ENCODE assay signal across 8 mouse cellular contexts in the genomic region with DNA sequence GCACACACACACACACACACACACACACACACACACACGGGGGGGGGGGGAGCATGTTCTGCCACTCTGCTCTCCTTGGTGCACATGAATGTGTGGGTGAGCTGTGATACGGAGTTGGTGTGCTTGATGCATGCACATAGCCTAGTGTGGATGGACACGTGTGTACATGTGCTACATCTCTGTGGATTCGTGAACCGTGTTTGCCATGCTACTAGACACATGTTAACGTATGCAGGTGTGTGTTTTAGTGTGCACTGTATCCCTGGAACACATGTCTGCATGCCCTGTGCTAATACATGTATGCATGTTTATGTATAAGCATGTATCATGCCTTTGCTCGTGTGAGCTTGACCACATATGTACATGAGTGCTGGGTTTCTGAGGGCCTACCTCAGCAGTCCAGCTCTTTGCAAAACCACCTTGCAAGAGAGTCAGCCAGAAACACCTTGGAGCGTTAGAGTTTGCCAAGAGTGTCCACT. TPM values are rescaled to one million over a fixed set of nuclear protein-coding genes. Genes with fewer than 3 reads are reported as not detected.
DNase-seq lines count a peak whose midpoint lies in the region; ATAC-seq lines count a peak whose summit lies in the region.

No protein-coding gene starts in this region.

- H3K27me3 ChIP-seq in intestine, embryonic 14.5 days (replicated peaks; ENCODE audit: control insufficient read depth, insufficient read depth, low read length): no peaks in the 10 kb centered on the region
- no peaks in the 10 kb centered on the region for H3K27me3 ChIP-seq in midbrain, embryonic 15.5 days (replicated peaks)

- H3K4me3 ChIP-seq in intestine, embryonic 14.5 days (ENCODE audit: low read depth, low read length): peak overlapping the region; percentile 89
- peak overlapping the region; percentile 98 for H3K4me3 ChIP-seq in midbrain, embryonic 15.5 days

- H3K36me3 ChIP-seq in intestine, embryonic 14.5 days (ENCODE audit: control insufficient read depth, insufficient read depth, low read length): peaks cover 28% of the 10 kb centered on the region
- H3K36me3 ChIP-seq in midbrain, embryonic 15.5 days (replicated peaks): peaks cover 20% of the 10 kb centered on the region

- no peak for ATAC-seq in intestine, embryonic 14.5 days (replicated peaks; ENCODE audit: low FRiP score, low TSS enrichment, low read depth)
- no peak for ATAC-seq in midbrain, embryonic 15.5 days (replicated peaks)

- 68% methylated on average over 8 of the region's 8 CpGs for WGBS in intestine, embryonic 14.5 days
- 62% methylated on average over 8 of the region's 8 CpGs for WGBS in midbrain, embryonic 15.5 days

- H3K4me2 ChIP-seq in intestine, embryonic 14.5 days (ENCODE audit: low read length): peak overlapping the region; percentile 94
- H3K4me2 ChIP-seq in midbrain, embryonic 15.5 days: peak overlapping the region; percentile 97

- H3K4me1 ChIP-seq in intestine, embryonic 14.5 days (replicated peaks; ENCODE audit: control insufficient read depth, insufficient read depth, low read length): peaks cover 33% of the 10 kb centered on the region
- peaks cover 43% of the 10 kb centered on the region for H3K4me1 ChIP-seq in midbrain, embryonic 15.5 days

- H3K27ac ChIP-seq in intestine, embryonic 14.5 days (ENCODE audit: low read depth): no peak overlapping the region
- no peak overlapping the region for H3K27ac ChIP-seq in midbrain, embryonic 15.5 days

- H3K9ac ChIP-seq in intestine, embryonic 14.5 days (ENCODE audit: low read length): no peak overlapping the region
- H3K9ac ChIP-seq in midbrain, embryonic 15.5 days: peak overlapping the region; percentile 98

- no peaks in the 10 kb centered on the region for H3K9me3 ChIP-seq in intestine, embryonic 14.5 days (ENCODE audit: control insufficient read depth, low read length)
- no peaks in the 10 kb centered on the region for H3K9me3 ChIP-seq in midbrain, embryonic 15.5 days

- DNase-seq in gastrocnemius, postnatal 4 days (ENCODE audit: low spot score in 2 of 2): peak; percentile 6 to 12
- no peak for DNase-seq in gastrocnemius, adult 18-20 months (ENCODE audit: low spot score)
- DNase-seq in urinary bladder, postnatal 4 days (ENCODE audit: low spot score in 2 of 2): peak; percentile 13 to 28
- DNase-seq in urinary bladder, postnatal 10 days (ENCODE audit: low spot score): no peak
- no peak for DNase-seq in intestine, embryonic 14.5 days (ENCODE audit: low spot score)
- no peak for DNase-seq in spleen, adult 12 weeks (ENCODE audit: low spot score)
- no peak for DNase-seq in frontal cortex, postnatal 36 days (ENCODE audit: low spot score in 2 of 2)

RNA-seq across cellular contexts. Expression of a gene that starts 1.6 kb away (rescaled TPM):
- total RNA-seq in gastrocnemius, postnatal 4 days (2021): 10 to 100 TPM; 30.1 to 31.6 TPM
- total RNA-seq in gastrocnemius, adult 18-20 months (2021): 1 to 10 TPM; 6.6 to 7.3 TPM
- 16.2 and 16.6 TPM in 2 replicates for polyA plus RNA-seq in intestine, embryonic 14.5 days (2014; fragmentation: Nextera tagmentation; extraction: Ambion mirVana)
- 88.3 and 89.8 TPM in 2 replicates for polyA plus RNA-seq in midbrain, embryonic 15.5 days (2015; fragmentation: Nextera tagmentation; extraction: Ambion mirVana)

RNA-seq across cellular contexts. Expression of a gene that starts 1.7 kb away (rescaled TPM):
- 10 to 100 TPM; 27.4 to 30.1 TPM for total RNA-seq in gastrocnemius, postnatal 4 days (2021)
- 10 to 100 TPM; 11.2 to 13.2 TPM for total RNA-seq in gastrocnemius, adult 18-20 months (2021)
- 55.6 and 55.9 TPM in 2 replicates for polyA plus RNA-seq in intestine, embryonic 14.5 days (2014; fragmentation: Nextera tagmentation; extraction: Ambion mirVana)
- 60.1 and 66.6 TPM in 2 replicates for polyA plus RNA-seq in midbrain, embryonic 15.5 days (2015; fragmentation: Nextera tagmentation; extraction: Ambion mirVana)

RNA-seq across cellular contexts. Expression of a gene that starts 23.9 kb away (rescaled TPM):
- total RNA-seq in gastrocnemius, postnatal 4 days (2021): 10 to 100 TPM; 22.0 to 25.2 TPM
- total RNA-seq in gastrocnemius, adult 18-20 months (2021): 10 to 100 TPM; 13.9 to 14.0 TPM
- 69.3 and 76.4 TPM in 2 replicates for polyA plus RNA-seq in intestine, embryonic 14.5 days (2014; fragmentation: Nextera tagmentation; extraction: Ambion mirVana)
- polyA plus RNA-seq in midbrain, embryonic 15.5 days (2015; fragmentation: Nextera tagmentation; extraction: Ambion mirVana): 80.6 and 83.6 TPM in 2 replicates

RNA-seq across cellular contexts. Expression of a gene that starts 24.0 kb away (rescaled TPM):
- 10 to 100 TPM; 14.0 to 17.6 TPM for total RNA-seq in gastrocnemius, postnatal 4 days (2021)
- 10 to 100 TPM; 13.0 to 16.2 TPM for total RNA-seq in gastrocnemius, adult 18-20 months (2021)
- 20.5 and 21.4 TPM in 2 replicates for polyA plus RNA-seq in intestine, embryonic 14.5 days (2014; fragmentation: Nextera tagmentation; extraction: Ambion mirVana)
- polyA plus RNA-seq in midbrain, embryonic 15.5 days (2015; fragmentation: Nextera tagmentation; extraction: Ambion mirVana): 28.1 and 29.1 TPM in 2 replicates

RNA-seq across cellular contexts. Expression of a gene that starts 30.1 kb away (rescaled TPM):
- under 1 TPM; 0.26 to 0.34 TPM for total RNA-seq in gastrocnemius, postnatal 4 days (2021)
- under 1 TPM; 0.09 to 0.12 TPM for total RNA-seq in gastrocnemius, adult 18-20 months (2021)
- polyA plus RNA-seq in intestine, embryonic 14.5 days (2014; fragmentation: Nextera tagmentation; extraction: Ambion mirVana): 0.38 and 0.43 TPM in 2 replicates
- polyA plus RNA-seq in midbrain, embryonic 15.5 days (2015; fragmentation: Nextera tagmentation; extraction: Ambion mirVana): 0.61 and 0.72 TPM in 2 replicates

Comparison
In these comparisons a context has a peak if more than half of its experiments do, and no peak if none do; other contexts are left out.
1. DNase-seq: peak in gastrocnemius, postnatal 4 days (2 of 2) and urinary bladder, postnatal 4 days (2 of 2); none in gastrocnemius, adult 18-20 months (single experiment), urinary bladder, postnatal 10 days (single experiment), intestine, embryonic 14.5 days (single experiment), spleen, adult 12 weeks (single experiment) and frontal cortex, postnatal 36 days (0 of 2).